Mouse (Mus musculus): ENCODE results near the gene Kcnb1. TPM values are rescaled to one million over a fixed set of nuclear protein-coding genes. Genes with fewer than 3 reads are reported as not detected.

The Kcnb1 gene
- 0.36 and 0.55 TPM in 2 replicates for polyA plus RNA-seq (2015; fragmentation: Nextera tagmentation; extraction: Ambion mirVana)

DNA sequence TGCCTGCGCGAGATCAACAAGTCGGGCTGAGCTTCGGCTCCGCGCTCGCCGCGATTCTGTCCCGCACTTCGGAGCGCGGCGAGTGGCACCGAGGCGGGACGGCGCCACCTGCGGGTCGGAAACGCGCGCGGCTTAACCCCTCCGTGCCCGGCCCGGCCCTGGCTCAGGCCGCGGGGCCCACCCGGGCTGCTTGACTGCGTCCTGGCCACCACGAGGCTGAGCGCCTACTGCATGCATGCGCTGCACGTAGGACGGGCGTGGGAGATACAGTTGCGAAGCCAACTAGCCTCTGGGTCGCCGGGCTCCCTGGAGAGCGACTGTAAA is at the start of gene Kcnb1:
Gene Kcnb1, minus strand, starts transcription at position 80 of the 324 bp plus-strand sequence.
- peak; percentile 21 for DNase-seq (ENCODE audit: low spot score)

DNA sequence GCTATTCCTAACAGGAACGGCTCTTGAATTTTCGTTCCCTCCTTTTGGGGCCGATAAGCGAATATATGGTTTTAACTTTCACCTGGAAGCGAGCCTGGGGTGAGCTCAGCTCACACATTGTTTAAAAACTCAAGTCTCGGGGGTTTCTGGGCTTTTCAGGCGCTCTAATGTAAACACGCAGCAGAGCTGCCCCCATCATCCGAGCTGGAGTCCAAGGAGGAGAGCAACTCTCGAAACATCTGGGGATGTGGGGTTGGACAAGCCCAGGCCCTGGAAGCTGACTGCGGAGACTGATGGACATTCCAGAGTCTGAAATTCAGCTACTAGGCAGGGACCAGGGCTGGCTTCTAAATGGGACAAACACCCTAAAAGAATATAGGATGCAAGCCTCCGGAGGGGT is 49.3 kb upstream of the Kcnb1 start:
- DNase-seq (ENCODE audit: low spot score): no peak

DNA sequence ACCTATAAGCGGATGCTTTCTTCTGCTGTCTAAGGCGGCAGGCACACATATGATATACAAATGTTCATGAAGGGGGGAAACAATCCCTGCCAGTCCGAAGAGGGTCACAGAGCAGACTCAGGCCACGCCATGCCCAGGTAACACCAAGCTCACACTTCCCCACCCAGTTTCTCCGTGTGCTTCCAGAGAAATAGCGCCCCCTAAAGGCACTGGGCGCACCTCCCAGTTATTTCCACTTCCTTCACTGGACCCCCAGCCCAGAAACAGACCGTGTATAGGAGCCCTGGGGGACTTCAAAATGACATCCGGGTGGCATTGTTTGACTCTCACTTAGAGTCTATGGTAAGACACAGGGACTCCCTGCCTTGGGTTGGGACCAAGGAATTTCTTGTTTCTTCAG is 47.3 kb upstream of the Kcnb1 start:
- DNase-seq (ENCODE audit: low spot score): no peak

DNA sequence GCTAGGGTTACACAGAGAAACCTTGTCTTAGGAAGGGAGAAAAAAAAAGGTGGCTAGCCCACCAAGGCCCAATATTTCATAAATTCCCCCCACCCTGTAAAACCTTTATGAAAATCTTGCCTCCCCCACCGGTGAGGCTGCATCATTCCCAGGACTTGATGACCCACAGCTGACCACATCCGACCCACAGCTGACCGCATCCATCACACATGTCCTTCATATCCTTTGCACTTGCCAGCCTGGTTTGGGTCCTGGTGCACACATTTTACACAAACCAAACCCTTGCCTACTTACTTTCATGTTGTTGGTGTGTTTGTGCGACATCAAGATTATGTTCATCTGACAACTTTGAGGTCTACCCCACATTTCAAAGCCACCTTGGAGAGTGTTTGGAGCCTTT is 46.2 kb upstream of the Kcnb1 start:
- DNase-seq (ENCODE audit: low spot score): no peak

DNA sequence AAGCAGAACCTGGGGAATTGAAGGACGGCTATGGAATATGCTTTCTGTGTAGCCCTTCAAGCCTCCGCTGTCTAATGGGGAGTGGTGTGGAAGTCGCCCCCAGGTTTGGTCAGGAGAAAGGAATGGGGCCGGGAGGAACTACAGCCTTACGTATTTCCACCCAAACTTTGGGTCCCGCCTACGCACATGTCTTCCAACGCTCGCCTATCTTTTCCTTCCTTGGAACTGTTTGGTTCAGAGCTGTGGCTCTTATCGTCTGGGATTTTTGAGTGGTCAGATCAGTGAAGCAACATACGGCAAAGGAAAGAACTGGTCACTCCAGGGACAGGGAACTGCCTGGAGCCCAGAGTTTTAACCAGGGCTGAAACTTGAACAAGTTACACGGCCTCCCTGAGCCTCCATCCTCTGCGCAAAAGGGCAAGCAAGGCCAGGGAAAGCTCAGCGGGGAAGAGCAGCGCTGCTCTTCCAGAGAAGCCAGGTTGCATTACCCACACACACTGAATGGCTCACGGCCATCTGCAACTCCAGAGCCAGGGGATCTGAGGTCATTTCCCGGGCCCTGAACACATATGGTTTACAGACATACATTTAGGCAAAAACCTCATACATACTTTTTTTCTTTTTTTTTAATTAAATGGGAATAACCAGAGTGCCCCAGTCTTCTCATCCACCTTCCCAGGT is 45.5 kb upstream of the Kcnb1 start:
- DNase-seq (ENCODE audit: low spot score): no peak

DNA sequence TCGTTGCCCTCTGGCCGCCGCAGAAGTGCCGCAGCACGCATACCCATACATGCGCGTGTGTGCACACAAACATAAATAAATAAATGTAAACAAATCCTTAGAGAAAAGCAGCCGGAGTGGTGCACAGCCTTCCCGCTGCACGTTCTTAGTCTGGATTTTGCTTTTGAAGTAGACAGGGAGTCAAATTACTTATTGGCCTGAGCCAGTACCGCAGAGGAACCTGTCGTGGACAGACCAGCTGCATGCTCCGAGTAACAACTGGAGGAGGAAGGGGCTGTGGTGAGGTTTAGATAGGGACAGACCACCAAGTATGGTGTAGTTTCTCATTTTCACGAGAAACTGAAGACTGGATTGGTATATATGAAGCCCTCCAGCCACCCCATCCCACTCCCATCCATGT is 43.8 kb upstream of the Kcnb1 start:
- DNase-seq (ENCODE audit: low spot score): no peak

DNA sequence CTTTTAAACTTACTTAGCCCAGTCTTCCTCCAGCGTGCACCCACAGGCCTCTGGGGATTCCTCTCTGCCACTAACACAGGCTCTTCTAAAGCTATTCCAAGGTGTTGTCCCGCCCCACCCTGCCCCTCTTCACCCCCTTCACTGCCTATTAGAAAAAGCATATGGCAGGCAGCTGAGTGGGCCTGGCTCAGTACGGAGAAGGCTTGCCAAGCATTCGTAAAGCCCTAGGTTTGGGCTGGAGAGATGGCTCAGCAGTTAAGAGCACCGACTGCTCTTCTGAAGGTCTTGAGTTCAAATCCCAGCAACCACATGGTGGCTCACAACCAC is 43.0 kb upstream of the Kcnb1 start:
- no peak for DNase-seq (ENCODE audit: low spot score)

DNA sequence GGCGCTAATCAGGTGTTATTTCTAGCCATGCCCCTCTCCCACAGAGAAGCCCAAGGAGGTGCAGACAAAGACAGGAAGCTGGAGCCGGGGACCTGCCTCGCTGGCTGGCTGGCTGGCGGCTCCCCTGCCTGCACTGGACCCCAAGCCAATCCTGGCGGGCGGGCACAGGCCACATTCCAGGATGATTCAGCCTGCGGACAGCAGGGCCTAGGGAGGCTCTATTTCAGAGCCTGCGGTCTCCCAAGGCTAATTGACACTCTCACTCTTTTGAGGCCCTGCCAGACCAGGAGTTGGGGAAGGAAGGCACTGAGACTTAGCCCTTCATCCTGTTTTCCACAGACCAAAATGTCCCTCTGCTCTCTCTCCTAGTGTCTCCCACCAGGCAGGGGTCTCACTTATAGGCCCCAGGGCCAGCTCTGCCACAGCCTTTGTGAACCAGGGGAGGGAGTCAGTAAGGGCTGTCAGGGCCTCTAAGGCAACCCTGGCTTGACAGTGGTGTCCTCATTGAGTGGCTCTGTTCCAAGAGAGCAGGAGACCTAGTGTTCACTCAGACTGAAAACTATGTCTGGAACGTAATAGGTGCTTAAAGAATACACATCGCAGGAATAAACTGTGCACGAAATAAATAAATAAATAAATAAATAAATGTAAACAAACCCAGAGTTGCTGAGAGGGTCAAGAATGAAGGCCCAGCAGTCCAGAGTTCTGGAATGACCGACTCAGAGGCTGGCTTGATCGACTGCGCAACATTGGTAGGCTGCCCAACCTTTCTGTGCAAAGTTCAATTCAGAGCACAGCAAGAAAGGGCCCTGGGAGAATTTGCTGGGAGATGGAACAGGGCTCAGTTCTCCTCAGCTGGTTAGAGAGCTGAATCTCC is 42.4 kb upstream of the Kcnb1 start:
- DNase-seq (ENCODE audit: low spot score): no peak

DNA sequence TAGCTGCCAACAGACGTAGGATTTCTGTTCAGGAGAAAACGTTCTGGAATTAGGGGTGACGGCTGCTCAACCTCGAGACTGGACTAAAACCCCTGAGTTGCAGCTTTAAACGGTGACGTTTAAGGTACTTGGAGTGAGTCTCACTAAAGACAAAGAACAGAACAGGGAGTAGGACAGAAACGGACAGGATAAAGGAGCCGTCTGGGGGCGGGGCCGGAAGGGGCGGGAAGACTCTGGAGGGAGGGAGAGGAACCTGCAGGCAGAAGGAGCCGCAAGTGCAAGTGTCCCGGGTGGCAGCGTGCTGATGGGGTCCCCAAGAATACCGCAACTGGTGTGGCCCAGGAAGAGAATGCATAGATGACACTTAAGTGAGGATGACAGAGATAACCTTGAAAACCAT is 40.6 kb upstream of the Kcnb1 start:
- peak; percentile 34 for DNase-seq (ENCODE audit: low spot score)

DNA sequence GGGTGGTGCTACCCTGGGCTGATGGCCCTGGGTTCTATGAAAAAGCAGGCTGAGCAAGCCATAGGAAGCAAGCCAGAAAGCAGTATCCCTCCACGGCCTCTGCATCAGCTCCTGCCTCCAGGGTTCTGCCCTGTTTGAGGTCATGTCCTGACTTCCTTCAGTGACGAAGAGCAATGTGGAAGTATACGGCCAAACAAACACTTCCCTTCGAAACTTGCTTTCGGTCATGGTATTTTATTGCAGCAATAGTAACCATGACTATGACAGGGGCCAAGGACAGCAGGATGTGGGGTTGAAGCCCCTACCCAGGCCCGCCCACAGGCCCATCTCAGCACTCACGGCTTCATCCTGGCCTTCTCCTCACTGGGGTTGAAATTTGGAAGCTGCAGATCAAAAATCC is 35.0 kb upstream of the Kcnb1 start:
- DNase-seq (ENCODE audit: low spot score): no peak

DNA sequence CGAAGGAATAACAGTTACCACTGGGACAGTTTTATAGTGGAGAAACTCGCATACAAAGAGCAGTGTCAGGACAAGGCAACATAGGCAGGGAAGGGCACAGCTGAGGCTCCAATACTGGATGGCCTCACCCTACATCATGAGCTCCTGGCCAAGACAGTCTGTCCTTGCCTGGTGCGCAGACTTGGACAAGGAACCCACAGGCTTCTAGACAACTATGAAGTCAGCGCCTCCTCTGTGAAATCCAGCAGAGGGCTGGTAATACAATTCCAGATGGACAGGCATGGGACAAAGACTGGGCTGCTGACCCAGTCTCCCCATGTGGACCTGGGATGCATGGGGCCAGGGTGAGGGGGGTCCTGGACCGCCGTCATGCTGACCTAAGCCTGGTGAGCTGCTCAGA is 34.2 kb upstream of the Kcnb1 start:
- no peak for DNase-seq (ENCODE audit: low spot score)

DNA sequence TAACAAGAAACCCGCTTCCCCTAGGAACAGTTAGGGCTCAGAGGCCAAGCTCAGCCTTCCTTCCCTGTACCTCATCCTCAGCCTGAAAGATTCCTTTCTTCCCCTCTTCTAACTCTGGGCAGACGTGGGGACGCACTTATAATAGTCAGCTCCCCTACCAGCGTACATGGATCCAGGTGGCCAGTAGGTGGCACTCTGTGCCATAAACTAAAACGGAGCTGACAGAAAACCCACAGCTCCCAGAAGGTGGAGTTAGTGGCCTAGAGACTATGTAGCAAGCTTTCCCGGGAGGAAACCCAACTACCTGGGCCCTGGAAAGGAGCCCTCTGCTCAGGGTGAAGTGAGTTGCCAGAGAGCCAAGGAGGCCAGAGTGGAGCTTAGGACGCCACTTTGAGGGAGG is 32.2 kb upstream of the Kcnb1 start:
- peak; percentile 73 for DNase-seq (ENCODE audit: low spot score)

DNA sequence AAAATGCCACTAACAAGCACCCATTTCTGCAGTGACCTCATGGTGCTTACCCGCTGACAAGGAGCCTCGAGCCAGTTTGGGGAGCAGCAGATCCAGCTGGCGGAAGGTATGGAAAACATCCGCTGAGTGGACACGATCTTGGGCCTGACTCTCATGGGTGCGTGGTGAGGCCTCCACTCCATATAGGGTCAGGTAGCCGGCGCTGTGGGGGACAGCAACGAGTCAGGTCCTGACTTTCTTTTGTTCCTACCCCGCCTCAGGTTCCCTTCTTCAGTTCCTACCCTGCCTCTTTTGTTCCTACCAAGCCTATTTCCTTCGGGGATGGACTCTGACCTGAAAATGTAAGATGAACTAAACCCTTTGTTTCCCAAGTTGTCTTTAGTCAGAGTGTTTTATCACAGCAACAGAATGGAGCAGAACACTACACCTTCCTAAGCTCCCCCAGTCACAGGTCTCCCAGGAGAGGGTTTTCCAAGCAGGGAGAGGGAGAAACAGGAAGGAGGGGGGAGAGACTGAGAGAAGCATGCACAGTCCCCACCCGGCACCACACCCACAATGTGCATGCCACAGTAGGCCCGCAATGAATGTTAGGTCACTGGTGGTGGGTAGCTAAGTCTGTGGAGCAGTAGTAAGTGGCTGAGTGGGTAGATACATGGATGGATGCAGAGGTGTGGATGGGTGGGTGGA is 31.3 kb upstream of the Kcnb1 start:
- DNase-seq (ENCODE audit: low spot score): no peak

DNA sequence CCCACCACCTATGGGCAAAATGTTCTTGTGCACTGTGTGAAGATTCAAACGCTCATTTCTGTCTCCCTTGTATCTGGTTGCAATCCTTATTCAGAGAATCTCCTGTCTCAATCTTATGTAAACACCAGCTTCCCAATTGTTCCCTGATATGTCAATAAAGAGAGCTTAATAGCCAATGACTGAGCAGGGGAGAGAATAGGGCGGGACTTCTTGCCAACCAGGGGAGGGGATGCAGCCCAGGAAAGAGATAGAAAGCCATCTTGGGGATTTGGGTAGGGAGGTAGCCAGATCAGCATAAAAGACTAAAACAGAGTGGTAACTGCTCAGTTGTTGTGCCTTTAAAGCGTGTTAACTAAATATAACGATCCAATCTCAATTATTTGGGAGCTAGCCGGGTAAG is 30.8 kb upstream of the Kcnb1 start:
- DNase-seq (ENCODE audit: low spot score): no peak

DNA sequence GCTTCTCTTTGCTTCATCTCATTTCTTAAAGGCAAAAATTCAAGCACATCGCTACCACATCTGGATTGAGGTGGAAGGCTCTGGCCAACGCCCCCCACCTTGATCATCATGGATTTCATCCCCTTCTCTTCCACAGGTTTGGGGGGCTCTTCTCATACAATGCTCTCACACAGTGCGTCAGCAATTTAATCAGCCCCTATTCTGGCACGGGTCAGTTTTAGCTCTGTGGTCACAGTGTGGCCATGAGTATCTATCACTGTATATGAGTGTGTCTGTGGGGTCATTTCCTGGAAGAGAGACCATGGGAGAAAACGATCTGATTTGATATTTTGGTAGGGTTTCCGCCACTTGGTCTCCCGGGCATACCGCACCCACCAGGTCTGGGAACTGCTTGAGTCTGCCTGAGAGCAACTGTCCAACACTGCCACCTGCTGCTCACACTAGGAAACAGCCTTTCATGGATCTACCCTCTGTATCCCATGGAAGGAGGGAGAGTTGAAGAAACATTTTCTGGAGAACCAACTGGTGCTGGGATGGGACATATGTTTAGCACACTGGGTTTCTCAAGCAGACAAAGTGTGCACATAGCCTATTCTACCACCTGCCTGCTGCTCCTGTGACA is 29.3 kb upstream of the Kcnb1 start:
- peak; percentile 74 for DNase-seq (ENCODE audit: low spot score)

DNA sequence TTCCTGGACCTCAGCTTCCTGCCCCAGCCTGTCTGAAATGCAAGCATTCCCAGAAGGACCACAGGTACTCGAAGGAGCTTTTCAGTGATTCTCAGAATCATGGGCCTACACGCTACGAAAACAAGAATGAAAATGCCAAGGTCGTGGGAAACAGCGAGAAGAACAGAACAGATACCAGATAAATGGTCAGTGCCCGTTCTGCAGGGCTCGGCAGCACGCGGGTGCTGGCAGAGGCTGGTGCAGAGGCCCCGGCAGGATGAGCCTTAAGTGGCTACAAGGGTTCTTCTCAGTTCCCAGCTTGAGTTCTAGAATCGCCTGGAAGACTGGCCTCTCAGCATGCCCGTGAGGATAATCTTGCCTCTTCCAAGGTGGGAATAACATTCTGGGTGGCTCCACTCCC is 23.7 kb upstream of the Kcnb1 start:
- DNase-seq (ENCODE audit: low spot score): no peak

DNA sequence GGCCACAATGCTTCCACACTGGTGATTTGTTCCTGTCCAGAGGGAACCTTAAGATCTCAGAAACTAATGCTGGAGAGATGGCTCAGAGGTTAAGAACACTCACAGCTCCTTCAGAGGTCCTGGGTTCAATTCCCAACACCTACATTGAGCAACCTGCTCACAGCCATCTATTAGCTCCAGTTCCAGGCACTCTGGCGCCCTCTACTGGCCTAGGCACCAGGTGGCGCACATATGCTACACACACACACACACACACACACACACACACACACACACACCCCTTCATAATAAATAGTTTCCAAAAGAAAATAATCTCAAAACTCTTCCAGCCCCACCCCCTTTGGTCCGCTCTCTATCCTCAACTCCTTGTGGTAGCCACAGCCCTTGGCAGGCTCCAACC is 23.1 kb upstream of the Kcnb1 start:
- DNase-seq (ENCODE audit: low spot score): no peak

DNA sequence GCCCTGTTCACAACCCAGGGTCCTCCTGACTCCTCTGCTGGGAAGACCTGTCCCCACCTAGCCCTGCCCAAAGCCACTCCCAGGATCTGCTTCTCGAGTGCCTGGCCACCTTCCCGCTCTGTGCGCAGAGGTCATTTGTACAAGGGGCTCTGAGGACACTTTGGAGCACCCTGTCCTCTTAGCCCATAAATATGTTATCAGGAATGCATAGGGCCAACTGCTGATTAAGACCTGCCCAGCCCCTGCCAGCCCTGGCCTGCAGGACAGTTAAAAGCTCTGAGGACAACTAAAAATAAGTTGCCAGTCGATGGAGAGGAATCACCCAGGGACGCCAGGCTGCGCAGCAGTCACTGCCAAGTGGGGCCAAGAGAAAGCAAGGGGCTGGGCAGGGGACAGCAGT is 22.6 kb upstream of the Kcnb1 start:
- no peak for DNase-seq (ENCODE audit: low spot score)

DNA sequence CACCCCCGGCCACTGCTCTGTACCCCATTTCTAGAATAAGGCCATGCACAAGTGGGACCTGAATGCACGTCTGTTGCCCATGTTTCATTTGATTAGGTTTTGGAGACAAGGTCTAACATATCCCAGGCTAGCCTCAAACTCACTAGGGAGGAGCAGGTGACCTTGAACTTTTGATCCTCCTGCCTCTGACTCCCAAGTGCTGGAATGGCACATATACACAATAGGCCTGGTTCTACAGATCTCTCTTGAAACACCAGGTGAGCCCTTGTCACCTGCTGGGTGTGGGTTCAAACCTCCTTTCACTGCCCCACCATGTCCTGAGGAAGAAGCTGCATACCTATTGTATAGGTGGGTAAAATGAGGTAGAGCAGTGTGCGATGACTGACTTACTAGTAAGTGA is 22.1 kb upstream of the Kcnb1 start:
- DNase-seq (ENCODE audit: low spot score): no peak

DNA sequence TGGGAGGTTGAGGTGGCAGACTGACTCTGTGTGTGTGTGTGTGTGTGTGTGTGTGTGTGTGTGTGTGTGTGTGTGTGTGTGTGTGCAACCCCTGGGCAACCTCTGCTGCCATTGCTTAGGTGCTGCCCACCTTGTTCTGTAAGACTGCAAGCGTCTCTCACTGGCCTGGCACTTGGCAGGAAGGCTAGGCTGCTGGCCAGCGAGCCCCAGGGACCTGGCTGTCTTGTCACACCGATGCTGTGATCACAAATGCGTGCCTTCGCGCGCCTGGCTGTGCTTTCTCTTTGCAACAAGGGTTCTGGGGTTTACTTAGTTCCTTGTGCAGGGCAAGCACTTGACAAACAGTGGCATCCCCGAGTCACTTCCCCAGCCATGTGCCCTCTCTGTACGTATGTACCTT is 19.9 kb upstream of the Kcnb1 start:
- no peak for DNase-seq (ENCODE audit: low spot score)

DNA sequence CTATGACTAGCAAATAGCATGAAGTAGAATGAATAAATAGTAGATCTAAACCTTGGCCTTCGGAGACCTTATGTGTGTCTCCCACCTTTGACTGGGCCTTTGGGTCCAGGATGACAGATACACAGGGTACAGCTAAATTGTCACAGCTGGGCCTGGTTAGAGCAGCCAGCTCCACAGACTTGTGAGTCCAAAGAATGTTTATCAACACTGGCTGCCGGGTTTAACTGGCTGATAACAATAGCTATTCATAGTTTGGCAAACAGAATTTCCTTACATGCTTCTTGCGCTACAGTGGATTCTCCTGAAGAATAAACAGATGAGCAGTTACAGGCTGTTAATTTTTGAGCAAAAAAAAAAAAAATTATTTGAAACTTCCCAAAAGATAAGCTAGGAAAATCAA is 19.0 kb upstream of the Kcnb1 start:
- DNase-seq (ENCODE audit: low spot score): no peak

DNA sequence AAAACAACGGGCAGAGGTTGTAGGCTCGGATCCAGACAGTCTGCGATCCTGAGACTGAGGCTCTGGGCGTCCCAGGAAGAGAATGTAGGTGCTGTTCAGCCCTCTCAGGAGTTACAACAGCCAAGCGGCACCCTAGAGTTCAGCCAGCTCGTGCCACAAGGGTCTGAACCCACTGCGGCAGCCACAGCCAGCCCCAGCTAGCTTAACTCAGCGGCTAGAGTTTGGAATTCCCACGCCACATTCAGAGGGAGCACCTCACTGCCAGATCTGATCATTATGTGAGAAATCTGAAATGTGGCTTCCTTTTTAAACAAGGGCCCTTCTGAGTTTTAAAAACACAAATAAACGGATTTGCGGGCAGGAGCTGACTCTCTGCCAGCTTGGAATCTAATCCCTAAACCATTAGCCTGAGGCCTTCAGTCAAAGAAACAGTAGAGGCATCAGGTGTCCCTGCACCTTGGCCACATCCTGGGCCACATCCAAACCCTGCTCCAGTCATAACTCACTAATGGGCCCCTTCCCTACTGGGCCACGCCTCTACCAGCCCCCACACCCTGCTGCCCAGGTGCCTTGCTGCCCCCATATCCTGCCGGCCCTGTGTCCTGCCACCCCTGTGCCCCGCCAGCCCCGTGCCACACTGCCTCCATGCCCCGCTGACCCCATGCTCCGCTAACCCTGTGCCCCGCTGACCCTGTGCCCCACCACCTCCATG is 16.1 kb upstream of the Kcnb1 start:
- no peak for DNase-seq (ENCODE audit: low spot score)
